Mouse (Mus musculus) cerebellum, postnatal 4 days (tissue): ENCODE results near the gene Mef2c.
A peak's percentile ranks its signal among the peaks of the same experiment; 100 is the strongest.

Experiments used
- DNase-seq, 2 experiments: peaks; one replicate each; pipeline ENCODE4 v3.0.0; 2022; ENCODE audit warnings: low spot score in 2 of 2, mixed read lengths in 1 of 2

Gene Mef2c

DNA sequence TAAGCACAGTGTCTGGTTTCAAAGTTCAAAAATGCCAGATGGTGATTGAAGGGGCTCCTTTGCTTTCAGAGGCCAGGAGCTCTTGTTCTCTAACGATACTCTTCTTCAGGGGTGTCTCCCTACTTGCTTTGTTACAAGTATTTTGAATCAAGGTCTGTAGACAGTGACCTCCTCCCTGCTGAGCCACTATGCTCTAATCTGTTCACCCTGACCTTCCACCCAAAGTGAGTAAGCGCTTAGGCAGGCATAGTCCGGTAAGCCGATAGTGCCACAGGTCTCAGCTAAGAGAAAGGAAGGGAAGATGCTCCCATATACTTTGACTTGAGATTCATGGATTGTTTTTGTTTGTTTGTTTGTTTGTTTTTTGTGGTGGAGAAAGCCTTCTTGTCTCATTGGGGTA lies 69.5 kb downstream of the Mef2c start:
- no peak for DNase-seq

DNA sequence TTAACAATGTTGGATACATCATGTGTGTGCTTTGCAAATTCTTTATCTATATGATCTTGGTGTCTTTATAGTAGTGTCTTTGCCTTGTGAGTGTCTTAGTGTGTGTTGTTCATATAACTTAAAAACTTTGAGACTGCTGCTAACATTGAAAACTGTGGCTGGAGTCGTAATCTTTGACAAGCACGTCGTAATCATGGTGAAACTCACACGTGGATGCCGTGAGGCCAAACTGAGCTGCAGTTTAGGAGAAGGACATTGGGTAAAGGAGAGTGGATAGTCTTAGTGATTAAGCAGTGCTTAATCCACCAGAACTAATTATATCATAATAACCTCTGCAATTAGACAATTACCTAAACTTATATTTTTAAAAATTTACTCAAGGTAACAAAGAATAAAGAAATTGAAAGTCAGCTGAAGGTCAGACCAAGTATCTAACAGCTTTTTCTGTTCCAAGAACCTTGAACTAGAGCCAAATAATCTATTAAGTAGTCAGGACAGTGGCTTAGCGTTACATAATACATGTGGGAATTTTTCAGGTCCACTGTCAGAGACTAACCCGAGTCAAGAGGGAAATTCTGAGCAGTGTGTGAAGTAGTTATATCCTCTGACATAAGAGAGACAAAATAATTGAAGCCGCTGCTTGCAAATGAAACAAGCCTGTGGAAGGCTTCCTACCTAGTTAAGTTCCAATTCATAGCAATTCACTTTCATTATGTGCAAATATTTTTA lies 70.2 kb downstream of the Mef2c start:
- no peak for DNase-seq

DNA sequence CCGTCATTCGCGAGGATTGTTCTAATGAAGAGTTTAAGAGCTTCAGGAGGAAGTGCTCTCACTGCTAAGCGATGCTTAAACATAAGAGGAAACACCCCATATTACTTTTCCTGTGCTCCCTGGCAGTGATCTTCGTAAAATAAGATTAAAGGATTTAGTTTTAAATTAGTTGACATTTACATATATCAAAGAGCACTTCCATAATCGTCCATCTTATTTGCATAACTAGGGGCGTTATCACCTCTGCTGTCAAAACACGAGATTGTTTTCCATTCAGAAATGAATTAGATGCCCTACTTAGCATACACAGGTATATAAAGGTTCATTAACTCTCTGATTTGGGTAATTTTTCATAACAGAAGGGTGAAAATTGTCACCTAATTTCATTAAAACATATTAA lies 71.0 kb downstream of the Mef2c start:
- no peak for DNase-seq

DNA sequence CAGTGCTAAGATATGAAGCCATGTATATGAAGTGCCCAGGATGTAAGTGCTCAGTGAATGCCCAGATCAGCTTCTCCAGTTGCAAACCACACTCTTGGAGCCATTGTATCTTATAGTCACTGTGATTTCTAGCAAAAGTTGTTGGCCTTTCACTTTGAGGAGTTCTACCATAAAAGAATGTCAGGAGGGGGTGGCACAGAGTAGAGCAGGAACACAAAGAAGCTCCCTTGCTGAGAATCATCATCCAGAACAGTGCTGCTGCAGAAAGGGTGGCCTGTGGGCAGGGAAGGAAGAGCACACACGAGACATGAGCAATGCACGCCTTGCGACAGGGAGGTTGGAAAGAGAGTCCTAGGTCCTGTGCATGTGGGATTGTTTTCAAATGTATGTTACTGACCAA lies 75.6 kb downstream of the Mef2c start:
- no peak for DNase-seq

DNA sequence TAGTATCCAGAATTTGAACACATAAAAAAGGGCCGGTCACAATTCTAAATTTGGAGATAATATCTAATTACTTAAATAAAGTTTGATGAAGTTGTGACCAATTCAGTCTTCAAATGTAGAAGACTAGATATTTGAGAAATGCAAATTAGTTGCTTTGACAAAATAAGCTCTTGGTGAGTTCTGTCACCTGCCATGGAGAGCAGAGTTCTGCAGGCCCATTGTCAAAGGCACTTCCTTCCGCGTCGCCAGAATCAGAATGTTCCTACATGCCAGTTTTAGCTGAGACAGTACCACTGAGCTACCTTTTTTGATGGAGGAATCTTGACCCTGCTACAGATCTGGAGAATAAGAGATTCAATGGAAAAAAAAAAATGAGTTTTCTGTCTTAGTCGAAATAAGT lies 77.0 kb downstream of the Mef2c start:
- no peak for DNase-seq

DNA sequence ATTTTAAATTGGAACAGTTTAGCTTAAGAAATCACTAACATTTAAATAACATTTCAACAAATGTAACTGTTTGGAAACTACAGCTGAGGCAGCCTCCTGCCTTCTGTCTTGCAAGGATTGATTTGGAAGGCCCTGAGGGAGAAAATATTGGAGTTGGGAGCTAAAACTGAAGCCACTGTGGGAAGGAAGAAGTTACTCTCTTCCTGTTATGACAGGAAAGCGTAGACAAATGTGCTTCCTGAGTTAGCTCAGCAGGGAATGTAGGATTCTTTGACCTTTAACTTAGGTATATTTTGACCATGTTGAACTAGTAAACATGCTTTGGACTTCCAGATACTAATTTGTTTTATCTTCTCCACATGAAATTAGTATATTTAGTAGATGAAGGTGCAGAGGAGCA lies 78.7 kb downstream of the Mef2c start:
- no peak for DNase-seq

DNA sequence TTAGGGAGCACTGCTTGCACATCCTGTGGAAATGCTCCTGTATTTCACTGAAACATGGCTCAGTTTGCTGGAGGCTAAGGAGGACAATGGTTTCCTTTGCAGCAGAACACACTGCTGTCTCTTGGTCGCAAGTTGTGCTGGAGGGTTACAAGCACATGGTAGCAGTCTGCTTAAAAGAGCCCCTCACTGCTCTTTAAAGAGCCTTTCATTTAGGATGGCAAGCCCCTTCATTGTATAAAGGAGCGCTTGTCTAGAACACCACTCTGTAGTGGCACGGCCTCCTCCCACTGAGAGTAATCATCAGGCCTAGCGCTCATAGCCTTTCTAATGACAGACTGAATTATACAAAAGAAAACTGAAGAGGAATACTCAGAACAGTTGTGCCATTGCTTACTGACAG lies 80.0 kb downstream of the Mef2c start:
- DNase-seq, result no peak

DNA sequence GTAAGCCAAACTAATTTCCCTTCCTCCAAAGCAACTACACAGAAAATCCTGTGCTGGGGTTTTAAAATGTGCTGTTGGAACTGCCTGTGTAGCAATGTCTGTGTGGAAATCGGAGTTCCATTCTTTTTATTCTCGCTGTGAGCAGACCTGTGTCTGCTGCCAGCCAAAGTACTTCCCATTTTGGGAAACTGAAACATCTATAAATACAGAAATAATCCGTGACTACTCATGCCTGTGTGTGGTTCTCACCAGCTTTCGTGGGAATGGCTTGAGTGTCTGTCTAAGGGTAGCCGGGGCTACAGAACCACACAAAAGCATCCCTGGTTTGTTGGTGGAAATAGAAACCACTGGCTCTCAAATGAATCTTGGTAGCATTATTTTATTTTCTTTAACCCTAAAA lies 81.5 kb downstream of the Mef2c start:
- DNase-seq, result no peak

DNA sequence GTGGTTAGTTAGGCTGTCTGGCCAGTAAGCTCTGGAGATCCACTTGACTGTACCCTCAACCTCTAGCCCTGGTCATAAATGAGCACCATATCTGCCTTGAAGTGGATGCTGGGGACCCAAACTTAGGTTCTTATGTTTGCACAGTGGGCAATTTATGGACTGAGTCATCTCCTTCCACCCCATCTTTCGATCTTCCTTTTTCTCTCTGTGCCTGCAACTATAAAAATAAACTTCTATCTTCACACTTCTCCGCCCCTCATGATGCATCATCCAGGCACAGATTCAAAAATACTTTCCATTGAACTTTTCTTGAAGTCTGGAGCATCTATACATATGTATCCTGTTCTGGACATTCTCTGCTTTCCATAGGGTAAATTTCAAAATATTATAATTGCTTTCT lies 84.4 kb downstream of the Mef2c start:
- DNase-seq, result no peak

DNA sequence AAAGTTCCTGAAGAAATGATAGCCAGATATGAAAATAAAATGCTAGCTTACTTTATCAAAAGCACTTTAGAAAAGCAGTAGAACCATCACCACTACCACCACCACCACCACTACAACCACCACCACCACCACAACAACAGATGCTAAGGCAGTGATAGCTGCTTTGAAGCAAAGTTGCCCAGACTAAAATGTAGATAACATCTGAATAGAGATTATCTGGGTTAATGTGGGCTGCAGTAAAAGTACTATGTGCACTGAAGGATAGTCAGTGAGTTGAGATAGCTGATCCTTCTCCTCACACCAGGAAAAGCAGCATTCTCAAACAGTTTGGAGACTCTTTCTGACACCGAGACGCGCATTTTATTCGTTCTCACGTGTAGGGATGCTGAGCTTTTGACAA lies 87.1 kb downstream of the Mef2c start:
- DNase-seq, result no peak

DNA sequence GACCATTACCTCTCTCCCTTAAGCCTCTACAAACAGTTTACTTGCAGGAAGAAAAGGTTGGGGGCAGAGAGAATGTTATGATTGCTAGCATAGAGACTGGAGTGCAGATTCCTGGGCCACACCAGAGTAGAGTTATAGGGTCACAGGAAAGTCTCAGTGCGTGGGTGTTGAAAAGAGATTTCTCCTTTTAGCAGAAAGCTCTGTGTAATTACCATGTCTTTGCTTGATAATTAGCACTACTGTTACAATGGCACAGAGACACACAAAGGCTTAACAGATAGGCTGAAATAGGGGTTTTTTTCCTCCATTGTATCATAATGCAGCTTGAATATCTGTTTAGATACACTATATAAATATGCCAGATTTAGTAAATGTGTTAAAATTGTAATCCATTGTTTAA lies 91.6 kb downstream of the Mef2c start:
- DNase-seq, result no peak

DNA sequence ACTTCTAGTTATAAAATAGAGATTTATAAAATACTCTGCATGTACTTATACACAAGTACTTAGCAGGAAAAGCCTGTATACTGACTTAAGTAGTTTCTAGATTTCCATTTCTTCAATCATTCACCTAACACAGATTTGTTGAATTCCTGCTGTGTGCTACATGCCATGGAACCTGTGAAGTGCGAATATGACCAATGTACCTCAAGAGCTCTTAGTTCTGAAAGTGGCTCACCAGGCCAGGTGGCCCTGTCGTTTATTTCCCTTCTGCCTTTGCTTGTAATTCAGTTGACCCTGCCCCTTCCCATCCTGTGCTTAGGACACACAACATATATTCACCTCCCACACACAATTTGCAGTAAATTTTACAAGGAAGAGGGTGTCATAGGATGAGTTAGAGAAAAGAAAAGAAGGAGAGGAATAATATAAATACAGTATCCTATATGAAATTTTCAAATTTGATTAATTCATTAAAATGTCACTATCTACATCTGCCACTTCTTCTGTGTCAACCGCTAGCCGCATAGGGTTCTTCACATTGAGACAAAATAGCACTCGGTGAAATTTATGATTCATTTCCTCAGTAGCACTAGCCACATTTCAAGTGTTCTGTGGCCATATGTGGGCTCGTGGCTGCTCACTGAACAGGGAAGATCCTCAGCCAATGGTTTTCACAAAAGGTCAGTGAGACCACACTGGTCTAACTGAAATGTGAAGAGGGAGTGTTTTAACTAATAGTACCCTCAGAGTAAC lies 93.3 kb downstream of the Mef2c start:
- no peak for DNase-seq

DNA sequence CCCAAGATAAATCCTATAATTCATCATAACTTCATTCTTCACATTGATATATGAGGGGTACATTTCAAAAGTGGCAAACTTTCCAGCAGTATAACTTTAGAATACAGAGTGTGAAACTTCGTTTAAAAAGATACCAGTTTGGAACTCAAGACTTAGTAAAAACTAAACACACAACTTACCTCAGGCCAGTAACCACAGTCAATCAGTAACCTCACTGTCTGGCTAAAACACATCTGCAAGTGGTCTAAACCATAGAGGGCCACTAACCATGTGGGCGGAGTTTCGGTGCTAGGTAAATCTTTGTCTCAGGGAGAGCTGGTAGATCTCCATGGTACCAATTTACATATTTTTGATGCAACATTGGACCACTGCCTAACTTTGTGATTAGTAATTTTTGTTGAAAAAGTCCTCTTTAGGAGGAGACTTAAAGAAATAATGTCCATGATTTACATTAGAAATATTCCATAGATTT lies 93.9 kb downstream of the Mef2c start:
- DNase-seq, result no peak

DNA sequence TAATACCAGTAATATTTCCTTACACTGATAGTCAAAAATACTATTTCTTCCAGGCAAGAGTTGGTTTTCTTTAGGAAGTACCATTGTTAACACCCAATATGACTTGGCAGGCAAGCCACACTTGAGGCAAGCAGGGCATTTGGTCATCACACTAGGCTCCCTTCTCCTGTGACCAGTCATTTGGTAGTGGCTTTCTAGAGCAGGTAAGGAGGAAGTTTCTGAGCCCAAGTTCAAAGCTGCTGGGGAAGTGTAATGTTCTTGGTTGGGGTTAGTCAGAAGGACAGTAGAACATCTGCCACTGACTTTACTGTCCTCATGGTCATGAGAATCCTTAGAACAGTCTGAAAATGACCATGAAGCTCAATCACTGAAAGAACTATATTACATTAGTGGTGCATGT lies 96.5 kb downstream of the Mef2c start:
- no peak for DNase-seq

DNA sequence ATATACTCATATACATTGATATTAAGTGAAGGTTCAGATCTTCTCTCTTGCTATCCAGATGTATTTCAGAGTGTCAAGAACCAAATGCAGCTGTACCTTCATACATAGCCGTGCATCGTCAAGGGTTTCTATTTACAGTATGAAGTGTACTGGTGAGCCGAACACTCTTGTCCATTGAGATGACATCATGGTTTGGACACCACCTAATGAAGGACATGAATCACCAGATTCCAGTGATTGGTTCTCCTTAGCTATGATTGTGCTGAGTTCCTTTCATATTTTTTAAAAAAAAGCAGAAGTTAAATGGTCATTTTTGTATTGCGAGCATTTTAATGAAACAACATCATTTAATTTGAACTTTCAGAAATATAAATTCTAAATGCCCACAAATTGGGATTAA lies 97.9 kb downstream of the Mef2c start:
- DNase-seq, result no peak

DNA sequence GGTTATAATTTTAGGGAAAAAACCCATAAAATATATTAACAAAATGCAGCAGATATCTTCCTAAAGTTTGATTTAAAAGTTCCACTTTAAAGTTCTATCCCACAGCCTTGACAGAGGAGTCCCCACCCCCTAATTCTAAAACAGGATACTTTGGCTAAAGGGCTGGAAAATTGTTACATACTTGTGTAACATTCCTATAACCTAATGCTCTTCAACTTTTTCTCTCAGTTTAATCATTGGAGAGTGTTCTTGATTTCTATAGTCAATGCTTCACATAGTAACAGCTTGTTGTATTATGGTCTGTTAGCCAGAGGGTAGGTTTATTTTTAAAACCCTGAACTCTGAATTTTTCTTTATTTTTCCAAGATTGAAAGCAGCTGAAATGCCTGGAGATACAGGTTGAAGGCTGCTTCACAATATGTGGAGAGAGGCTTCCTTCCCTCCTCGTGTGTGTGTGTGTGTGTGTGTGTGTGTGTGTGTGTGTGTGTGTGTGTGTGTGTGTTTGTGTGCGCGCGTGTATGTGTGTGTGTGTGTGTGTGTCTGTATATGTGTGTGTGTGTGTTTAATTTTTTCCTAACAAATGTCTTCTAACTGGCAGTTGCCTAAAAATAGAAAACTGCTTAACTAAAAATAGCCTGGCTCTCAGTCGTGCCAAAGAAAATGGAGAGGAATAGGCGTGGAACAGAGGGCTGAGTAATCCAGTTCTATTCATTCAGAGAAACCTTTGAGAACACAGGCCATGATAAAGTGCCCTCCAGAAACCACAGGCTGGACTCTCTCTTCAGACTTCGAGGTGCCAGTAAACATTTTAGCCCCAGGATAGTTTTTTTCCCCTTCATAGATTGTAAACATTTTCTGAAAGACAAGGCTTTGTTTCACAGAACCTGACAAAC lies 99.8 kb downstream of the Mef2c start:
- no peak for DNase-seq

DNA sequence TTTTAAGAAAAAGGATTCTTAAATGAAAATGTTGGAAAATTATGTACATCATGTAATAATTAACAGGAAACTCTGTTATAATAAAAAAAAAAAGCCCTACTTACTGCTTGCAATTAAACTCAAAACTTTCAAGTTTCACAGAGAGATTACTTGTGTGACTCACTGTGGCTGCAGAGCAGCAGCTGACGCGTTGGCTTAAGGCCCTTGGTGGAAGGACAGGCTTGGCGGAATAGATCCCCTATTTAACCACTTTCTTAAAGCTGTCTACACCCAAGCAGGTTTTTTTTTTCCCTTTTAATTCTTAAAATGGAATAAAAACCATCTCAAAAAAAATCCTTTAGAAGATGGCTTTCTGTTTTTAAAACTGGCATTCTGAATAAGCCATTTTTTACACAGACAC lies 100.5 kb downstream of the Mef2c start:
- peak in 1 of 2 experiments; percentile 11 for DNase-seq

DNA sequence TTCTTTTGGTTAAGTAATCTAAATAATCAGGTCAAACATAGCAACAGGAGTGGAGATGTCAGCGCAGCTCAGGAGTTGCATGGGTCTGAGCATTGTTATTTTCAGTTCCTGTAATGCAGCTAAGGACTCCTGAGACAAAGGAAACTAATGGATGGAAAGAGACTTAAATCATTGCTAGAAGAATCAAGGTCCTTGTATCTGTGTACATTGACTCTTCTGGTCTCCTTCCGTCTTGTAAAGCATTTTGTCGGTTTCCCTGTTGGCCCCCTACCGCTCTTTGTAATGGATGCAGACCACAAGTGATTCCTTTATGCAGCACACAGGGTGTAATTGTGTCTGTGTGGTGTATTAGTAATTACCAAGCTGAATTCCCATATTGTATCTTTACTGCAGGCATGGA lies 101.0 kb downstream of the Mef2c start:
- no peak for DNase-seq

DNA sequence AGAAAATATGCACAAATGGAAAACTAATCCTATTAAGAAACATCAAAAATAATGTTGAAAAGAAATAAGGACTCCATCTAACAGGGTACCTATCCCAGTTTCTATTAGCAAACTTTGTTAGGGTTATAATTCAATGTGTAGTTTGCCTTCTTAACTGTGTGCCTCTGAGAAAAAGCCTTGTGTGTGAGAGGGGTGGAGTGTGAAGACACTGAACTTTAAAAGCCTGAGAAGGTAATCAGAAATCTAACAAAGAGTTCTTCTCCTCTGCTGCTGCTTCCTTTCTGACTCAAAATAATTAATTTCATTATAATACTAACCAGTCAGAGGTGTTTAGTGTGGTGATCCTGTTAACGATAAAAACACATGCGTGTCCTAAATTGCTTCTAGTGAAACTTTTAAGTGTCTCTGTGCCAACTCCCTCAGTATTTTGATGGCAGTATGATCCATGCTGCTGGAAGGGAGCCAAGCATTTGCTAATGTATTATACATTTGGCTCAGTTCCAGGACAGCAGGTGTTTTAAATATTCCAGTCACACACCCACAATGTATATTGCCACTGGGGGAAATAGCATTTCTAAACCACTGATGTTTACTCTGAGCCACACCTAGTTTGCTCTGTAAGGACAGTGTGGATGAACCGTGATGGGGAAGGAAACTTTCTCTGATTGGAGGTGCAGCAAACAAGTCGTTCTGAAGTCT lies 104.2 kb downstream of the Mef2c start:
- DNase-seq, result peak in 1 of 2 experiments; percentile 26

DNA sequence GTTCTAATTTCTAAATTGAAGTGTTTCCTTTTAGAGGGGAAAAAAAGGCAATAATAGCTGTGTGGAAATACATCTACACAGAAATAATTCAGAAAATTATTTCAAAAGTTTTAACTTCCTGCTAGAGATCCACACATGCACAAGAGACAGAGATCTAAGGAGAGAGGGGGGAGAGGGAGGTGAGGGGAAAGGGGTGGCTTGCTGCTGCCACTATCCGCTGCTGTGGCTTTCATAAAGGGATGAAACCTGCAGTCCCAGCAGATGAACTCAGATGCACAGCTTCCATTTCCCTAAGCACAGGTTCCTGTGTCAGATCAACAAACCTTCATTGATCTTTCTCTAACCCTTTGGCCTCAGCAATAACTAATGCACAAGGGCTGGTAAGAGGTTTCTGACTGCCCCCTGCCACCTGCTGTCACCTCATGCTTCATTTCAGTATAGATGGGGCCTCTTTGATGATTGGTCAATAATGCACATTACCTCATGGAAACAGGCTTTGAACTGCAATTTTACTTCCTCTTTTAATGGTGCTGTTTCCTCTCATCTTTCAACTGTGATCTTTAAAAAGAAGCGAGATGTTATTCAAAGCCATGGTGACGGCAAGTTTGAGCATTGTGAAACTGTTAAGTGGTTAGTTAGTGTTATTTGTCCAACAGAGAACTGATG lies 105.2 kb downstream of the Mef2c start:
- no peak for DNase-seq

DNA sequence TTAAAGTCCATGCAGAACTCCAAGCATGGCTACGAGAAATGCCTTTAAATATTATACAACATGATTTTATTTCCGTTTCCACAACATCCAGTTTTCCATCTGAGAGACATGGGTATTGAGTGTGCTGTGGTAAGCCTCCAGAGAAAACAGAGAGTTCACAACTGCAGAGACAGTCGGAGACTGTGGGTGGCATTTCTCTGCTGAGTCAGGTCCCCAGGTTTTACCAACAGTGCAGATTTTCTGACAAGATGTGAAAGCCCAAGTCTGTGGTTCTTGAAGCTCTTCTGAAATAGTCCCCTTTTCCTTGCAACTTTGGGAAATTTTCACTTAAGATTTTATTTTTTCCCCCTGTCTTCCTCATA lies 105.7 kb downstream of the Mef2c start:
- no peak for DNase-seq
